Mouse (Mus musculus) hindbrain, embryonic 16.5 days (tissue): Measurements from ENCODE around the gene Il31. TPM values are rescaled to one million over a fixed set of nuclear protein-coding genes. Genes with fewer than 3 reads are reported as not detected.

Experiments
- ATAC-seq: fragments of 200-750 bp; cut with Nextera tagmentation; 2 replicates; pipeline ENCODE4 v1.8.0; 2017; ENCODE audit warnings: moderate TSS enrichment, moderate library complexity
- H3K27ac ChIP-seq: fragments of 300-500 bp; sonication (generic); 2 replicates; pipeline ENCODE4 v1.5.1; 2014; ENCODE audit warnings: low read depth, mild to moderate bottlenecking, control low read depth, low read length, moderate library complexity
- H3K27me3 ChIP-seq: fragments of 300-500 bp; sonication (generic); replicated peaks from 2 replicates; pipeline ENCODE4 v1.6.1; 2014; ENCODE audit warnings: low read length; ENCODE audit not compliant: control insufficient read depth, insufficient read depth
- H3K36me3 ChIP-seq: fragments of 300-500 bp; sonication (generic); 2 replicates; pipeline ENCODE4 v1.6.1; 2014; ENCODE audit warnings: mild to moderate bottlenecking, low read length, moderate library complexity, mixed read lengths; ENCODE audit not compliant: control insufficient read depth, insufficient read depth
- H3K4me1 ChIP-seq: fragments of 300-500 bp; sonication (generic); 2 replicates; pipeline ENCODE4 v1.6.1; 2014; ENCODE audit warnings: low read depth, low read length; ENCODE audit not compliant: control insufficient read depth, insufficient read depth
- H3K4me2 ChIP-seq: fragments of 300-500 bp; sonication (generic); 2 replicates; pipeline ENCODE4 v1.6.1; 2014; ENCODE audit warnings: mild to moderate bottlenecking, low read length, control low read depth, moderate library complexity
- H3K4me3 ChIP-seq: fragments of 300-500 bp; sonication (generic); 2 replicates; pipeline ENCODE4 v1.5.1; 2014; ENCODE audit warnings: mild to moderate bottlenecking, low read length, control low read depth, moderate library complexity
- H3K9ac ChIP-seq: fragments of 300-500 bp; sonication (generic); 2 replicates; pipeline ENCODE4 v1.6.1; 2014; ENCODE audit warnings: low read depth, mild to moderate bottlenecking, control low read depth, low read length, moderate library complexity
- H3K9me3 ChIP-seq: fragments of 300-500 bp; sonication (generic); 2 replicates; pipeline ENCODE4 v1.6.1; 2014; ENCODE audit warnings: mild to moderate bottlenecking, low read length, moderate library complexity; ENCODE audit not compliant: control insufficient read depth
- WGBS: fragments of 180-500 bp; shearing (Covaris S2); extraction: QIAGEN DNeasy Blood & Tissue Kit; methylation state at CpG from one replicate; pipeline ENCODE4 v1.1.7; 2014; 5-methylcytosine and 5-hydroxymethylcytosine counted together
- microRNA-seq: library from miRNA; unstranded; fragments of <30 nt; microRNA quantifications from one replicate; pipeline ENCODE4, GENCODE M21; 2017
- polyA plus RNA-seq: library from polyadenylated mRNA; unstranded; fragments of >200 nt; fragmentation: Nextera tagmentation; extraction: Ambion mirVana; gene quantifications from 2 replicates; pipeline ENCODE4 v1.2.1, GENCODE M21; 2015

Gene Il31
- polyA plus RNA-seq, 1 experiment from 2014 or later = not detected

DNA sequence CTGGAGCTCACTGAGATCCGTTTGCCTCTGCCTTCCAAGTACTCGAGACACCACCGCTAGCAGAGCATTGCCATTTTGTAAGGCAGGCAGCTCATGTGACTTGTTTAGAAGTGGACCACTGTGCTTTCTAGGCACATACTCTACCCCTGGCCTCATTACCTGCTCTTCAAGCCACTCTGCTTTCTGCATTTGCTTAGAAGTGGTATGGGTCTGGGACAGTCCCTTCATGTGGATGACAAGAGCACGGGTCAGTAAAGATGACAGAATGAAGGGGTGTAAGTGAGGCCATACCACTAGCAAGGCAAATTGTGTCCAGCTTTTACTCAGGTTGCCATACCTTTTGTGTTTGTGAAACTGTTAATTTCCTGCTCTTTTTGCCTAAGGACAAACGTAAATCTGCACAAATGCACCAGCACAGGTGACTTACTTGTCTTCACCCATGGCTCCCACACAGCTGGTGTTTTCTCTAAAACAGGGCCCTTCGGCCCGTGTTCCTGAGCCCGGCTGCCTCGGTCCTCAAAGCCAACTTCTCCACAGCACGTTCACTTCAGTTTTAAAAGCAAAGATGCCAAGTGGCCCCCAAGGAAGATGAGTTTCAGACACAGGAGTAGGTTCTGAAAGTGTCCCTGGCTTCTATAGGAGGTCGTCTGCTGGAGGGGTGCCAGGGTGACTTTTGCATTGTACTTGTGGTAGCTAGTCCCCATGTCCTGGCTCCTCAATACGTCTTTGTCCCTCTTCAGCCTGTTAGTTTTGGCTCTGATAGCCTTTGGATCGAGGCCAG is 57.6 kb downstream of the Il31 start:
- H3K4me2 ChIP-seq = no peak overlapping the region
- no peak overlapping the region for H3K4me3 ChIP-seq
- WGBS = 56% methylated on average over 13 of the region's 13 CpGs
- peaks cover 17% of the 10 kb centered on the region for H3K4me1 ChIP-seq
- 0 out of 2 replicates have a peak, but pooled peaks have one; percentile 72 for ATAC-seq
- H3K36me3 ChIP-seq = no peaks in the 10 kb centered on the region
- H3K9me3 ChIP-seq = no peaks in the 10 kb centered on the region
- no peaks in the 10 kb centered on the region for H3K27me3 ChIP-seq
- no peak overlapping the region for H3K27ac ChIP-seq
- no peak overlapping the region for H3K9ac ChIP-seq

Small RNAs within 50 kb of the gene (microRNA-seq; reads per million reads assigned to microRNA genes)
- 1.2 reads per million for gene Mir7647

Other genes with a start within 250 kb of the Il31 start
- 1.1 and 1.4 TPM in 2 replicates for gene Wdr66, start 237.4 kb downstream of the Il31 start, polyA plus RNA-seq
- 31.1 and 36.7 TPM in 2 replicates for gene Bcl7a, start 145.7 kb downstream of the Il31 start, polyA plus RNA-seq
- 15.2 and 20.7 TPM in 2 replicates for gene Mlxip, start 94.7 kb downstream of the Il31 start, polyA plus RNA-seq
- gene Lrrc43, start 184 bp downstream of the Il31 start, polyA plus RNA-seq = 0.60 and 0.74 TPM in 2 replicates
- 0.91 and 0.94 TPM in 2 replicates for gene B3gnt4, start 21.0 kb upstream of the Il31 start, polyA plus RNA-seq
- gene Diablo, start 34.7 kb upstream of the Il31 start, polyA plus RNA-seq = 105 and 107 TPM in 2 replicates
- 1.6 and 2.1 TPM in 2 replicates for gene Gm49027, start 36.0 kb upstream of the Il31 start, polyA plus RNA-seq
- gene Vps33a, start 83.5 kb upstream of the Il31 start, polyA plus RNA-seq = 40.0 and 44.3 TPM in 2 replicates
- gene Clip1, start 195.1 kb upstream of the Il31 start, polyA plus RNA-seq = 74.3 and 74.4 TPM in 2 replicates
- gene Zcchc8, start 231.6 kb upstream of the Il31 start, polyA plus RNA-seq = 48.6 and 58.6 TPM in 2 replicates